Mouse (Mus musculus): ENCODE data around the gene Insl6.

- TF ChIP-seq CTCF (IDR thresholded peaks at IDR 0.05; ENCODE audit: low read depth) (no peak), EP300 (IDR thresholded peaks at IDR 0.05; ENCODE audit: low read depth) (no peak)
These were observed 32.6 kb downstream of the Insl6 start for GRCm38 (mm10) chr19:29292546-29292945.
